Mouse (Mus musculus) liver, embryonic 13.5 days (tissue): Measurements from ENCODE around the gene Borcs5. TPM values are rescaled to one million over a fixed set of nuclear protein-coding genes. Genes with fewer than 3 reads are reported as not detected.
A peak's percentile ranks its signal among the peaks of the same experiment; 100 is the strongest.

Source experiments
- ATAC-seq: fragments of 200-750 bp; cut with Nextera tagmentation; 2 replicates; pipeline ENCODE4 v1.8.0; 2017; ENCODE audit warnings: low read depth, mild to moderate bottlenecking, moderate number of reproducible peaks, moderate library complexity
- DNase-seq: peaks from one replicate; pipeline ENCODE4 v3.0.0; 2022
- H3K27ac ChIP-seq: fragments of 300-500 bp; sonication (generic); 2 replicates; pipeline ENCODE4 v1.5.1; 2015; ENCODE audit warnings: moderate library complexity, mild to moderate bottlenecking, inconsistent platforms
- H3K27me3 ChIP-seq: fragments of 300-500 bp; sonication (generic); 2 replicates; pipeline ENCODE4 v1.6.1; 2015; ENCODE audit warnings: mild to moderate bottlenecking, inconsistent platforms
- H3K36me3 ChIP-seq: fragments of 300-500 bp; sonication (generic); 2 replicates; pipeline ENCODE4 v1.6.1; 2015; ENCODE audit warnings: mild to moderate bottlenecking, inconsistent platforms
- H3K4me1 ChIP-seq: fragments of 300-500 bp; sonication (generic); replicated peaks from 2 replicates; pipeline ENCODE4 v1.6.1; 2015; ENCODE audit warnings: inconsistent platforms
- H3K4me2 ChIP-seq: fragments of 300-500 bp; sonication (generic); 2 replicates; pipeline ENCODE4 v1.6.1; 2015; ENCODE audit warnings: inconsistent platforms, mild to moderate bottlenecking, moderate library complexity
- H3K4me3 ChIP-seq: fragments of 300-500 bp; sonication (generic); replicated peaks from 2 replicates; pipeline ENCODE4 v1.5.1; 2015; ENCODE audit warnings: mild to moderate bottlenecking, inconsistent platforms
- H3K9ac ChIP-seq: fragments of 300-500 bp; sonication (generic); 2 replicates; pipeline ENCODE4 v1.6.1; 2015; ENCODE audit warnings: mild to moderate bottlenecking, inconsistent platforms
- H3K9me3 ChIP-seq: fragments of 300-500 bp; sonication (generic); replicated peaks from 2 replicates; pipeline ENCODE4 v1.6.1; 2016; ENCODE audit warnings: inconsistent platforms
- WGBS: fragments of 180-500 bp; shearing (Covaris S2); methylation state at CpG from one replicate; pipeline ENCODE4 v1.1.7; 2015; ENCODE audit not compliant: insufficient replicate concordance; 5-methylcytosine and 5-hydroxymethylcytosine counted together
- polyA plus RNA-seq: library from polyadenylated mRNA; unstranded; fragments of >200 nt; fragmentation: Nextera tagmentation; extraction: Ambion mirVana; gene quantifications from 2 replicates; pipeline ENCODE4 v1.2.1, GENCODE M21; 2015

Borcs5 gene
- polyA plus RNA-seq = 11.3 and 11.9 TPM in 2 replicates

GRCm38 (mm10) chr6:134639210-134639609 lies at the start of gene Borcs5:
Gene Borcs5, plus strand, starts transcription at chr6:134639510.
- Histone ChIP-seq H3K4me3 (no peak within 1 kb of the TSS), H3K4me1 (peaks cover 17% of the 10 kb centered on the region), H3K4me2 (no peak within 1 kb of the TSS), H3K9ac (no peak within 1 kb of the TSS), H3K9me3 (no peaks in the 10 kb centered on the region), H3K27ac (no peak within 1 kb of the TSS), H3K27me3 (no peaks in the 10 kb centered on the region), H3K36me3 (no peaks in the 10 kb centered on the region)
- ATAC-seq (no peak), DNase-seq (no peak)
- 69% methylated on average over 3 of the region's 3 CpGs for WGBS

DNA sequence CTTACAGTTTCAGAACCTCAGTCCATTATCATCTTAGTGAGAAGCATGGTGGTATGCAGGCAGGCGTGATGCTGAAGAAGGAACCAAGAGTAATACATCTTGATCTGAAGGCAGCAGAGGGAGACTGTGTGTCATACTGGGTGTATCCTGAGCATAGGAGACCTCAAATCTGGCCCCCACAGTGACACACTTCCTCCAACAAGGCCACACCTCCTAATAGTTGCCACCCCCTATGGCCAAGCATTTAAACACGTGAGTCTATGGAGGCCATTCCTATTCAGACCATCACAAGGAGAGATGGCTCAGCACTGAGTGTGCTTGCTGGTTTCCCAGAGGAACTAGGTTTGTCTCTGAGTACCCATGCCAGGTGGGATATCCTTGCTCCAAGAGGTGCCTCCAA lies 47.7 kb upstream of the Borcs5 start:
- Histone ChIP-seq H3K36me3 (no peaks in the 10 kb centered on the region), H3K9ac (no peak overlapping the region), H3K27ac (no peak overlapping the region), H3K9me3 (no peaks in the 10 kb centered on the region), H3K27me3 (no peaks in the 10 kb centered on the region), H3K4me3 (no peak overlapping the region), H3K4me2 (no peak overlapping the region), H3K4me1 (0 out of 2 replicates have a peak, but pooled peaks cover 3% of the 10 kb centered on the region)
- ATAC-seq = no peak
- WGBS = 52% methylated on average over 2 of the region's 2 CpGs
- no peak for DNase-seq

DNA sequence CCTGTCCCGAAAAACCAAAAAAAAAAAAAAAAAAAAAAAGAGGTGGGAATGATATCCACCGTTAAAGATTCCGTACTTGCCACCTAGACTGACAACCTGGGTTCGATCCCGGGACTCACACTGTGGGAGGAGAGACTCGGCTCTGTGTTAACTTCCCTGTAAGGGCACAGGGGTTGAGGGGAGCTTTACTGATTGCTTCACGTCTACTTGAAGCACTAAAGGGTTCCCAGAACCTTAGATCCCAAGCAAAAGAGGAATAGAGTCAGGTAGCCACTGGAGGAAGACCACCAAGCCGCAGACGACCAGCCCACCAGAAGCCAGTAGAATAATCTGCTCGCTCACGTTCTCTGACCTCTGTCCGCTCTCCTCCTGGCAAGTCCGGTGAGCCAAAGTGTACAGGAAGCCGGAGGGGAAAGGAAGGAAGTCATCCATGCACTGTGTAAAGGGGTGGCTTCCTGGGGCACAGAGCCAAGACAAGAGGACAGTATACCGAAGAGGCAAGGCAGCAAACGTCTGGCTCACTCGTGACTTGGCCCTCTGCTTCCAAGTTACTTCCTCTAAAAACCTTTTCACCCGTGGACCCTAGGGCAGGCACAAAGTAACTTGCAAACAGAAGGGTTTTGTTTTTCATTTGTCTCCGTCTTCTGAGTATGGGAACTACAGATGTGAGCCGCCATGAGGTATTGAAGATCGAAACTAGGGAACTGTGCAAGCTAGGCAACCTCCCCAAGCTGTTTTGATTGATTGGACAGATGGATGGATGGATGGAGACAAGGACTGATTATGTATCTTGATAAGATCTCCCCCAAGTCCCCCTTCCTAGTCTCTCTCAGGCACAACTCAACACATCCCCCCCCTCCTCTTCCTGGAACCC lies 44.5 kb upstream of the Borcs5 start:
- no peak overlapping the region for H3K4me3 ChIP-seq
- WGBS = 30% methylated on average over 21 of the region's 21 CpGs
- H3K36me3 ChIP-seq = no peaks in the 10 kb centered on the region
- no peaks in the 10 kb centered on the region for H3K9me3 ChIP-seq
- H3K4me1 ChIP-seq = 0 out of 2 replicates have a peak, but pooled peaks cover 3% of the 10 kb centered on the region
- no peaks in the 10 kb centered on the region for H3K27me3 ChIP-seq
- no peak overlapping the region for H3K9ac ChIP-seq
- H3K27ac ChIP-seq = no peak overlapping the region
- ATAC-seq (peak; percentile 47; the same call in 1 of the 2 replicates), DNase-seq (no peak)
- peak overlapping the region; percentile 19; the same call in 1 of the 2 replicates for H3K4me2 ChIP-seq

DNA sequence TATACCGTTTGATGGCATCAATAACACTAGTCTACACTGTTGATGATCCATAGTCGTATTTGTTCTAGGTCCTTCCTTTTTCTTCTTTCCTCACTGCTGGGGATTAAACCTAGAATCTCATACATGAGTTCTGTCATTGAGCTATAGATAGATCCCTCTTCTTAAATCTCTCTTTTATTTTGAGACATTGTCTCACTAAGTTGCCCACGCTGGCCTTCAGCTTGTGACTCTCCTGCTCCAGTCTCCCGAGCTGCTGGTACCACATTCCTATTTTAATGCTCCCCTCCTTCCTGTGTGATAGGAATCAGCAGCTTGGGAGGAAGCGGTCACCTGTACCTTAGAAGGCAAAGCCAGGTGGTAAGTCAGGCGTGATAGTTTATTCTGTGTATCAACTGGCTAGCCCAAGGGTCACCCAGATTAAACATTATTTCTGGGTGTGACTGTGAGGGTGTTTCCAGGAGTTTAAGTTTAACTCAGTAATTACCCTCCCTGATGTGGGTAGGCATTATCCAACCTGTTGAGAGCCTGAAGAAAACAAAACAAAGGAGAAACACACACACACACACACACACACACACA lies 41.6 kb upstream of the Borcs5 start:
- no peak for DNase-seq
- H3K4me1 ChIP-seq = 0 out of 2 replicates have a peak, but pooled peaks cover 3% of the 10 kb centered on the region
- no peaks in the 10 kb centered on the region for H3K27me3 ChIP-seq
- H3K27ac ChIP-seq = no peak overlapping the region
- H3K4me2 ChIP-seq = no peak overlapping the region
- H3K9me3 ChIP-seq = no peaks in the 10 kb centered on the region
- 0 out of 2 replicates have a peak, but pooled peaks have one; percentile 30 for ATAC-seq
- 61% methylated on average over 6 of the region's 6 CpGs for WGBS
- H3K36me3 ChIP-seq = no peaks in the 10 kb centered on the region
- no peak overlapping the region for H3K9ac ChIP-seq
- no peak overlapping the region for H3K4me3 ChIP-seq

DNA sequence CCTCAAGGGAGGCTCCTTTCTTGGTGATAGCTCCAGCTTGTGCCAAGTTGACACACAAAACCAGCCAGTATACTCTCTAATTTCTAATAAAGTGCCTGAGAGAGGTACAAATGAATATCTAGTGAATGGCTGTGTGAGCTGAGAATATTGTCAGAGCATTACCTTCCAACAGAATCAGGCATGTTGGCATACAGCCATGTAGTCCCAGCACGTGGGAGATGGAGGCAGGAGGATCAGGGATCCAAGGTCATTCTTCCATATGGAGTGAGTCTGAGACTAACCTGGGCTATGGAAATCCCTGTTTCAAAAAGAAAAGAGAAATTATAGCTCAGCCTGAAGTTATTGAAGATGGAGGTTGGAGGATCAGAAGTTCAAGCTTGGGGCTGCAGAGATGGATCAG lies 40.1 kb upstream of the Borcs5 start:
- no peak for DNase-seq
- no peaks in the 10 kb centered on the region for H3K9me3 ChIP-seq

GRCm38 (mm10) chr6:134601130-134601529 lies 38.2 kb upstream of the Borcs5 start:
- Histone ChIP-seq H3K4me2 (no peak overlapping the region), H3K4me3 (no peak overlapping the region)

More for the DNA sequence above, 40.1 kb upstream of the Borcs5 start:
- no peak overlapping the region for H3K4me3 ChIP-seq
- no peaks in the 10 kb centered on the region for H3K27me3 ChIP-seq
- no peak overlapping the region for H3K9ac ChIP-seq
- ATAC-seq = no peak
- H3K4me2 ChIP-seq = no peak overlapping the region
- no peak overlapping the region for H3K27ac ChIP-seq
- H3K4me1 ChIP-seq = 0 out of 2 replicates have a peak, but pooled peaks cover 3% of the 10 kb centered on the region
- no peaks in the 10 kb centered on the region for H3K36me3 ChIP-seq
- WGBS = 44% methylated on average over 1 of the region's 1 CpGs

GRCm38 (mm10) chr6:134601766-134602165 lies 37.5 kb upstream of the Borcs5 start:
- ATAC-seq (peak; percentile 58; the same call in 1 of the 2 replicates), DNase-seq (no peak)
- peak overlapping the region; percentile 18; the same call in 1 of the 2 replicates for H3K27ac ChIP-seq

More at GRCm38 (mm10) chr6:134601130-134601529, 38.2 kb upstream of the Borcs5 start:
- no peaks in the 10 kb centered on the region for H3K4me1 ChIP-seq
- 0 out of 2 replicates have a peak overlapping the region, but pooled peaks have one; percentile 18 for H3K27ac ChIP-seq
- H3K9ac ChIP-seq = no peak overlapping the region
- WGBS = 49% methylated on average over 7 of the region's 7 CpGs
- DNase-seq (no peak), ATAC-seq (no peak)
- H3K36me3 ChIP-seq = no peaks in the 10 kb centered on the region
- no peaks in the 10 kb centered on the region for H3K9me3 ChIP-seq
- H3K27me3 ChIP-seq = no peaks in the 10 kb centered on the region

GRCm38 (mm10) chr6:134602371-134603003 lies 36.8 kb upstream of the Borcs5 start:
- Histone ChIP-seq H3K9me3 (no peaks in the 10 kb centered on the region), H3K4me2 (no peak overlapping the region), H3K27me3 (no peaks in the 10 kb centered on the region), H3K36me3 (no peaks in the 10 kb centered on the region), H3K27ac (no peak overlapping the region), H3K9ac (no peak overlapping the region), H3K4me1 (0 out of 2 replicates have a peak, but pooled peaks cover 4% of the 10 kb centered on the region), H3K4me3 (no peak overlapping the region)
- no peak for ATAC-seq
- no peak for DNase-seq
- WGBS = 49% methylated on average over 10 of the region's 10 CpGs

More at GRCm38 (mm10) chr6:134601766-134602165, 37.5 kb upstream of the Borcs5 start:
- no peaks in the 10 kb centered on the region for H3K27me3 ChIP-seq
- H3K36me3 ChIP-seq = no peaks in the 10 kb centered on the region
- no peaks in the 10 kb centered on the region for H3K9me3 ChIP-seq
- H3K4me1 ChIP-seq = 0 out of 2 replicates have a peak, but pooled peaks cover 4% of the 10 kb centered on the region
- no peak overlapping the region for H3K4me3 ChIP-seq
- H3K4me2 ChIP-seq = no peak overlapping the region
- 40% methylated on average over 3 of the region's 3 CpGs for WGBS
- H3K9ac ChIP-seq = no peak overlapping the region

GRCm38 (mm10) chr6:134605196-134605595 lies 34.1 kb upstream of the Borcs5 start:
- Histone ChIP-seq H3K27ac (no peak overlapping the region), H3K36me3 (no peaks in the 10 kb centered on the region), H3K27me3 (no peaks in the 10 kb centered on the region), H3K4me3 (no peak overlapping the region), H3K4me2 (no peak overlapping the region), H3K4me1 (0 out of 2 replicates have a peak, but pooled peaks cover 4% of the 10 kb centered on the region), H3K9me3 (no peaks in the 10 kb centered on the region), H3K9ac (no peak overlapping the region)
- ATAC-seq = no peak
- WGBS = 62% methylated on average over 3 of the region's 3 CpGs
- DNase-seq = no peak

DNA sequence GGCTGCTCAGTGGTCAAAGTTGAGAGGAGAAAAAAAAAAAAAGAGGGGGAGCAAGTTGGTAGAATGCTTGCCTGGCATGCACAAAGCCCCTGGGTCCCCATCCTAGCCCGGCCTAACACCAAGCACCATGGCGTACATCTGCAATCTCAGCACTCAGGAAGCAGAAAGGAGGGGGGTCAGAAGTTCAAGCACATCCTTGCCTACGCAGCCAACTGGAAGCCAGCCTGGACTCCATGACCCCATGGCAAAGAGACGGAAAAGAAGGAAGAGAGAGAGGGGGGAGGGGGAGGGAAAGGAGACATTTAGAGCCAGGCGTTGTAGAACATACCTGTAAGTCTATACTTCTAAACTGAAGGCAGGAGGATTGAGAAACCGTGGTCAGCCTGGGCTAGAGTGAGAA lies 32.8 kb upstream of the Borcs5 start:
- no peaks in the 10 kb centered on the region for H3K27me3 ChIP-seq
- 0 out of 2 replicates have a peak, but pooled peaks cover 4% of the 10 kb centered on the region for H3K4me1 ChIP-seq
- H3K9ac ChIP-seq = no peak overlapping the region
- H3K36me3 ChIP-seq = no peaks in the 10 kb centered on the region
- ATAC-seq (no peak), DNase-seq (no peak)
- no peak overlapping the region for H3K4me3 ChIP-seq
- H3K27ac ChIP-seq = no peak overlapping the region
- H3K9me3 ChIP-seq = no peaks in the 10 kb centered on the region
- WGBS = 59% methylated on average over 6 of the region's 6 CpGs
- H3K4me2 ChIP-seq = no peak overlapping the region
